Mouse (Mus musculus) E14TG2a.4 (cell line): Measurements from ENCODE around the gene Lrrc26.

Source experiments
- CTCF ChIP-seq: conservative IDR thresholded peaks from 2 replicates; pipeline ENCODE4 v1.5.1; 2014; ENCODE audit warnings: low read length
- NANOG ChIP-seq: IDR thresholded peaks from 2 replicates; pipeline ENCODE4 v1.6.1; 2014; ENCODE audit warnings: borderline replicate concordance, low read length, mixed read lengths
- POU5F1 ChIP-seq: IDR thresholded peaks from 2 replicates; pipeline ENCODE4 v1.6.1; 2014; ENCODE audit warnings: low read length, borderline replicate concordance

GRCm38 (mm10) chr2:25326036-25326435 lies 36.3 kb downstream of the Lrrc26 start:
- TF ChIP-seq CTCF (no peak), POU5F1 (no peak), NANOG (no peak)
